Mouse (Mus musculus) A20 (cell line): ENCODE data around the gene Wdr5b.

Experiments
- DNase-seq: peaks from one replicate; pipeline ENCODE4 v3.0.0-alpha.2; 2011; ENCODE audit warnings: low read depth, low spot score

Gene Wdr5b

GRCm38 (mm10) chr16:36069819-36070575 lies 29.0 kb downstream of the Wdr5b start:
- DNase-seq = peak; percentile 30

GRCm38 (mm10) chr16:36071071-36071449 lies 30.1 kb downstream of the Wdr5b start:
- no peak for DNase-seq

GRCm38 (mm10) chr16:36071450-36072379 lies 30.7 kb downstream of the Wdr5b start, which contains the start of the genes Fam162a and Ccdc58:
Gene Fam162a, minus strand, starts transcription at chr16:36071594.
Gene Ccdc58, plus strand, starts transcription at chr16:36071685.
- peak; percentile 93 for DNase-seq

- DNase-seq = no peak
Measured at GRCm38 (mm10) chr16:36072410-36073011, 31.5 kb downstream of the Wdr5b start.

GRCm38 (mm10) chr16:36074772-36075171 lies 33.8 kb downstream of the Wdr5b start:
- DNase-seq = no peak

- DNase-seq = no peak
Measured at GRCm38 (mm10) chr16:36079916-36080315, 38.9 kb downstream of the Wdr5b start.

GRCm38 (mm10) chr16:36087846-36088245 lies 46.9 kb downstream of the Wdr5b start:
- DNase-seq = no peak

GRCm38 (mm10) chr16:36089065-36089464 lies 48.1 kb downstream of the Wdr5b start:
- DNase-seq = no peak

- DNase-seq = no peak
Measured at GRCm38 (mm10) chr16:36089850-36090616, 49.0 kb downstream of the Wdr5b start.

GRCm38 (mm10) chr16:36090785-36091509 lies 50.0 kb downstream of the Wdr5b start:
- no peak for DNase-seq
